ENCODE assay signal across 9 mouse cellular contexts in genomic region chr19:21651664-21652063, GRCm38 (mm10). TPM values are rescaled to one million over a fixed set of nuclear protein-coding genes. Genes with fewer than 3 reads are reported as not detected.
A peak's percentile ranks its signal among the peaks of the same experiment; 100 is the strongest.
DNase-seq lines count a peak whose midpoint lies in the region; ATAC-seq lines count a peak whose summit lies in the region.
"Had no signal": no experiment of that assay in that cellular context is flagged by ENCODE, and none has a peak within 500 bp of the region (broad histone marks: within the 10 kb centered on the region; RNA-seq: fewer than 3 reads in every experiment).

No protein-coding gene starts in this region.

- peak overlapping the region; percentile 84 for H3K4me2 ChIP-seq in lung, embryonic 16.5 days (ENCODE audit: low read depth, low read length)
- peak overlapping the region; percentile 63 for H3K4me2 ChIP-seq in neural tube, embryonic 14.5 days (ENCODE audit: low read depth, low read length)

- H3K27ac ChIP-seq in lung, embryonic 16.5 days (ENCODE audit: low read length), result peak overlapping the region; percentile 98
- peak overlapping the region; percentile 98 for H3K27ac ChIP-seq in forebrain, embryonic 10.5 days
- H3K27ac ChIP-seq in limb, embryonic 10.5 days, result 0 out of 2 replicates have a peak overlapping the region, but pooled peaks have one; percentile 98
- H3K27ac ChIP-seq in neural tube, embryonic 14.5 days (ENCODE audit: low read depth, low read length), result no peak overlapping the region

- H3K9me3 ChIP-seq in lung, embryonic 16.5 days (ENCODE audit: control insufficient read depth, low read length), result no peaks in the 10 kb centered on the region
- no peaks in the 10 kb centered on the region for H3K9me3 ChIP-seq in forebrain, embryonic 10.5 days
- H3K9me3 ChIP-seq in limb, embryonic 10.5 days (replicated peaks), result no peaks in the 10 kb centered on the region
- no peaks in the 10 kb centered on the region for H3K9me3 ChIP-seq in neural tube, embryonic 14.5 days (ENCODE audit: control insufficient read depth, low read length)

- WGBS in lung, embryonic 16.5 days, result 24% methylated on average over 6 of the region's 6 CpGs
- 57% methylated on average over 6 of the region's 6 CpGs for WGBS in forebrain, embryonic 10.5 days
- 59% methylated on average over 6 of the region's 6 CpGs for WGBS in limb, embryonic 10.5 days
- 54% methylated on average over 6 of the region's 6 CpGs for WGBS in neural tube, embryonic 14.5 days

- H3K4me3 ChIP-seq in lung, embryonic 16.5 days (ENCODE audit: low read length), result peak overlapping the region; percentile 97
- H3K4me3 ChIP-seq in forebrain, embryonic 10.5 days, result peak overlapping the region; percentile 93
- H3K4me3 ChIP-seq in limb, embryonic 10.5 days, result peak overlapping the region; percentile 95
- H3K4me3 ChIP-seq in neural tube, embryonic 14.5 days (ENCODE audit: low read depth, low read length), result peak overlapping the region; percentile 83

- no peak for DNase-seq in lung, postnatal 36 days
- DNase-seq in forebrain, embryonic 10.5 days (ENCODE audit: extremely low spot score, low spot score), result no peak
- DNase-seq in limb, embryonic 10.5 days (ENCODE audit: low spot score), result no peak
- no peak for DNase-seq in right cerebral cortex, postnatal 4 days
- DNase-seq in gastrocnemius, postnatal 14 days, result no peak
- no peak for DNase-seq in lung, postnatal 25 days (ENCODE audit: low spot score)
- DNase-seq: kidney, postnatal 4 days had no signal

- no peak for ATAC-seq in lung, embryonic 16.5 days (ENCODE audit: low read depth)
- ATAC-seq in neural tube, embryonic 14.5 days (ENCODE audit: low read depth), result no peak

- peaks cover 24% of the 10 kb centered on the region for H3K4me1 ChIP-seq in lung, embryonic 16.5 days (replicated peaks; ENCODE audit: control insufficient read depth, insufficient read depth, low read length)
- H3K4me1 ChIP-seq in forebrain, embryonic 10.5 days, result peaks cover 34% of the 10 kb centered on the region
- peaks cover 19% of the 10 kb centered on the region for H3K4me1 ChIP-seq in limb, embryonic 10.5 days
- peaks cover 18% of the 10 kb centered on the region for H3K4me1 ChIP-seq in neural tube, embryonic 14.5 days (ENCODE audit: control insufficient read depth, insufficient read depth, low read length)

- no peaks in the 10 kb centered on the region for H3K36me3 ChIP-seq in lung, embryonic 16.5 days (ENCODE audit: control insufficient read depth, insufficient read depth, low read length)
- peaks cover 10% of the 10 kb centered on the region for H3K36me3 ChIP-seq in forebrain, embryonic 10.5 days (replicated peaks)
- no peaks in the 10 kb centered on the region for H3K36me3 ChIP-seq in limb, embryonic 10.5 days
- H3K36me3 ChIP-seq in neural tube, embryonic 14.5 days (ENCODE audit: control insufficient read depth, insufficient read depth, low read length), result no peaks in the 10 kb centered on the region

- intact Hi-C loops in gastrocnemius, postnatal 14 days (cut with DNase I; ENCODE audit: low total_unique reads), result no loop called here

- H3K9ac ChIP-seq in lung, embryonic 16.5 days (ENCODE audit: low read length), result peak overlapping the region; percentile 83
- peak overlapping the region; percentile 39; the same call in 1 of the 2 replicates for H3K9ac ChIP-seq in neural tube, embryonic 14.5 days (replicated peaks; ENCODE audit: low read depth, low read length)

- H3K27me3 ChIP-seq in lung, embryonic 16.5 days (ENCODE audit: control insufficient read depth, insufficient read depth, low read depth, low read length), result no peaks in the 10 kb centered on the region
- no peaks in the 10 kb centered on the region for H3K27me3 ChIP-seq in forebrain, embryonic 10.5 days (ENCODE audit: poor library complexity, severe bottlenecking)
- H3K27me3 ChIP-seq in limb, embryonic 10.5 days (ENCODE audit: low read depth, poor library complexity, severe bottlenecking), result no peaks in the 10 kb centered on the region
- no peaks in the 10 kb centered on the region for H3K27me3 ChIP-seq in neural tube, embryonic 14.5 days (ENCODE audit: control insufficient read depth, insufficient read depth, low read length)

RNA-seq across cellular contexts. Expression of gene 1110059E24Rik, which starts 1.1 kb away (rescaled TPM):
- 70.7 and 74.4 TPM in 2 replicates for polyA plus RNA-seq in lung, embryonic 16.5 days (2015; fragmentation: Nextera tagmentation; extraction: Ambion mirVana)
- 79.5 and 82.0 TPM in 2 replicates for polyA plus RNA-seq in forebrain, embryonic 10.5 days (2016; fragmentation: Nextera tagmentation; extraction: Ambion mirVana)
- polyA plus RNA-seq in limb, embryonic 10.5 days (2016; fragmentation: Nextera tagmentation; extraction: Ambion mirVana), result 76.9 and 78.0 TPM in 2 replicates
- 53.2 and 64.9 TPM in 2 replicates for polyA plus RNA-seq in neural tube, embryonic 14.5 days (2014; fragmentation: Nextera tagmentation; extraction: Ambion mirVana)
- 10 to 100 TPM; 11.9 to 12.2 TPM for total RNA-seq in gastrocnemius, postnatal 14 days (2021)

RNA-seq across cellular contexts. Expression of gene Abhd17b, which starts 1.3 kb away (rescaled TPM):
- polyA plus RNA-seq in lung, embryonic 16.5 days (2015; fragmentation: Nextera tagmentation; extraction: Ambion mirVana), result 29.2 and 36.1 TPM in 2 replicates
- 30.1 and 30.8 TPM in 2 replicates for polyA plus RNA-seq in forebrain, embryonic 10.5 days (2016; fragmentation: Nextera tagmentation; extraction: Ambion mirVana)
- 23.8 and 28.8 TPM in 2 replicates for polyA plus RNA-seq in limb, embryonic 10.5 days (2016; fragmentation: Nextera tagmentation; extraction: Ambion mirVana)
- 56.0 and 61.7 TPM in 2 replicates for polyA plus RNA-seq in neural tube, embryonic 14.5 days (2014; fragmentation: Nextera tagmentation; extraction: Ambion mirVana)
- total RNA-seq in gastrocnemius, postnatal 14 days (2021), result 10 to 100 TPM; 20.7 to 23.0 TPM
